Mouse (Mus musculus): Measurements from ENCODE around the gene Pgpep1. TPM values are rescaled to one million over a fixed set of nuclear protein-coding genes. Genes with fewer than 3 reads are reported as not detected.

Pgpep1 gene
- polyA plus RNA-seq, 1 experiment: 129 TPM

DNA sequence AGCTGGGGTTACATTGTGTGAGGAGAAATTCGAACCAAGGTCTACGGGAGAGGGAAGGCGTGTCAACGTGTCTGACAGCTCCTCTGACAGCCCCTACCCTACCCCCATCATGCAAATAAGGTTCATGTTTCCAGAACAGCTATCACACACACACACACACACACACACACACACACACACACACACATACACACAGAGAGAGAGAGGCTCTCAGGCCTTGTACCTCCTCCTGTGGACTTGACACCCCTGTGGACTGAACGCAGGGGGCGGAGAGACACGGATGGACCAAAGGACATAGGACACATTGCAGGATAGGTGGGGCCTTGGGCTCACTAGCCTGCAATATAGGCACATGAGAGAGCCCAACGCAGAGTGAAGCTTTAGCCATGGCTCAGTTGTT lies 23.4 kb downstream of the Pgpep1 start:
- peak overlapping the region; percentile 39; the same call in 1 of the 2 replicates for H3K27ac ChIP-seq (ENCODE audit: insufficient read depth, low read depth, low read length)
- no peak overlapping the region for H3K4me3 ChIP-seq (ENCODE audit: low read depth, low read length)
- H3K4me1 ChIP-seq (ENCODE audit: control insufficient read depth, insufficient read depth, insufficient read length, low read length): peaks cover 26% of the 10 kb centered on the region
- H3K27me3 ChIP-seq (ENCODE audit: control insufficient read depth, insufficient read depth, low read length): no peaks in the 10 kb centered on the region
- 42% methylated on average over 8 of the region's 8 CpGs for WGBS
- no peaks in the 10 kb centered on the region for H3K36me3 ChIP-seq (ENCODE audit: control insufficient read depth, insufficient read depth, low read length)
- TF ChIP-seq CTCF (IDR thresholded peaks at IDR 0.05; ENCODE audit: extremely low read depth, insufficient read length, insufficient replicate concordance, low read depth, low read length): no peak
- TF ChIP-seq POLR2A (IDR thresholded peaks at IDR 0.05; ENCODE audit: low read depth, low read length): no peak

DNA sequence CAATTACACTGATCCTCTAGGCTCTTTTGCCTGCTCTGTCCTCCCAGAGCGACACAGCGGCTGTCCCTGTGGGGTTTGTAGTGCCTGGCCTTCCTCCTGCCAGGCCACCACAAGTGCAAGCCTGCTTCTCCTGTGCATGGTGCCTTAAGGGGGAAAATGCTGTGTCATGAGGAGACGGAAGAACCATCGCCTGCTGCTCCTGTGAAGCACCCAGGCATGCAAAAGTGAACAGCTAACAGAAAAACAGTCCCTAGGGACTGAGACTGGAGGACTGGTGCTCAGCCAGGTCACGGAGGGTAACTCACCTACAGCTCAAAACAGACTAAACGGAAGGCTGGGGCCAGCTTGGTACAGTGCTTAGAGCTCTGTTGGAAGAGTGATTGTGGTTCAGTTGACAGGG lies 24.7 kb downstream of the Pgpep1 start:
- TF ChIP-seq POLR2A (IDR thresholded peaks at IDR 0.05; ENCODE audit: low read depth, low read length) (no peak), CTCF (IDR thresholded peaks at IDR 0.05; ENCODE audit: extremely low read depth, insufficient read length, insufficient replicate concordance, low read depth, low read length) (no peak)
- Histone ChIP-seq H3K4me1 (ENCODE audit: control insufficient read depth, insufficient read depth, insufficient read length, low read length) (peaks cover 39% of the 10 kb centered on the region), H3K27ac (ENCODE audit: insufficient read depth, low read depth, low read length) (no peak overlapping the region), H3K27me3 (ENCODE audit: control insufficient read depth, insufficient read depth, low read length) (no peaks in the 10 kb centered on the region), H3K4me3 (ENCODE audit: low read depth, low read length) (no peak overlapping the region), H3K36me3 (ENCODE audit: control insufficient read depth, insufficient read depth, low read length) (no peaks in the 10 kb centered on the region)
- WGBS: 83% methylated on average over 6 of the region's 6 CpGs

GRCm38 (mm10) chr8:70634066-70634465 lies 26.1 kb downstream of the Pgpep1 start:
- TF ChIP-seq POLR2A (IDR thresholded peaks at IDR 0.05; ENCODE audit: low read depth, low read length): no peak
- no peak for TF ChIP-seq CTCF (IDR thresholded peaks at IDR 0.05; ENCODE audit: extremely low read depth, insufficient read length, insufficient replicate concordance, low read depth, low read length)
- H3K27me3 ChIP-seq (ENCODE audit: control insufficient read depth, insufficient read depth, low read length): no peaks in the 10 kb centered on the region
- no peaks in the 10 kb centered on the region for H3K36me3 ChIP-seq (ENCODE audit: control insufficient read depth, insufficient read depth, low read length)
- no peak overlapping the region for H3K4me3 ChIP-seq (ENCODE audit: low read depth, low read length)
- peaks cover 46% of the 10 kb centered on the region for H3K4me1 ChIP-seq (ENCODE audit: control insufficient read depth, insufficient read depth, insufficient read length, low read length)
- H3K27ac ChIP-seq (ENCODE audit: insufficient read depth, low read depth, low read length): no peak overlapping the region
- WGBS: 36% methylated on average over 6 of the region's 6 CpGs

- WGBS: 84% methylated on average over 6 of the region's 6 CpGs
Measured at GRCm38 (mm10) chr8:70632346-70632892, 27.8 kb downstream of the Pgpep1 start, which contains the start of gene Gdf15. Gene Gdf15, minus strand, starts transcription at chr8:70632456.

GRCm38 (mm10) chr8:70631436-70631835 lies 28.8 kb downstream of the Pgpep1 start:
- H3K4me1 ChIP-seq (ENCODE audit: control insufficient read depth, insufficient read depth, insufficient read length, low read length): peaks cover 33% of the 10 kb centered on the region
- no peaks in the 10 kb centered on the region for H3K36me3 ChIP-seq (ENCODE audit: control insufficient read depth, insufficient read depth, low read length)
- TF ChIP-seq POLR2A (IDR thresholded peaks at IDR 0.05; ENCODE audit: low read depth, low read length) (peak; percentile 62; the same call in 1 of the 2 replicates), CTCF (IDR thresholded peaks at IDR 0.05; ENCODE audit: extremely low read depth, insufficient read length, insufficient replicate concordance, low read depth, low read length) (no peak)
- peak overlapping the region; percentile 60 for H3K4me3 ChIP-seq (ENCODE audit: low read depth, low read length)
- H3K27ac ChIP-seq (ENCODE audit: insufficient read depth, low read depth, low read length): peak overlapping the region; percentile 74
- WGBS: 5% methylated on average over 24 of the region's 24 CpGs
- no peaks in the 10 kb centered on the region for H3K27me3 ChIP-seq (ENCODE audit: control insufficient read depth, insufficient read depth, low read length)

More at GRCm38 (mm10) chr8:70632346-70632892, 27.8 kb downstream of the Pgpep1 start, which contains the start of gene Gdf15:
- Histone ChIP-seq H3K27ac (ENCODE audit: insufficient read depth, low read depth, low read length) (peak within 1 kb of the TSS; percentile 74), H3K4me1 (ENCODE audit: control insufficient read depth, insufficient read depth, insufficient read length, low read length) (peaks cover 40% of the 10 kb centered on the region), H3K36me3 (ENCODE audit: control insufficient read depth, insufficient read depth, low read length) (no peaks in the 10 kb centered on the region), H3K27me3 (ENCODE audit: control insufficient read depth, insufficient read depth, low read length) (no peaks in the 10 kb centered on the region), H3K4me3 (ENCODE audit: low read depth, low read length) (peak within 1 kb of the TSS; percentile 60)
- TF ChIP-seq POLR2A (IDR thresholded peaks at IDR 0.05; ENCODE audit: low read depth, low read length) (no peak), CTCF (IDR thresholded peaks at IDR 0.05; ENCODE audit: extremely low read depth, insufficient read length, insufficient replicate concordance, low read depth, low read length) (no peak)

DNA sequence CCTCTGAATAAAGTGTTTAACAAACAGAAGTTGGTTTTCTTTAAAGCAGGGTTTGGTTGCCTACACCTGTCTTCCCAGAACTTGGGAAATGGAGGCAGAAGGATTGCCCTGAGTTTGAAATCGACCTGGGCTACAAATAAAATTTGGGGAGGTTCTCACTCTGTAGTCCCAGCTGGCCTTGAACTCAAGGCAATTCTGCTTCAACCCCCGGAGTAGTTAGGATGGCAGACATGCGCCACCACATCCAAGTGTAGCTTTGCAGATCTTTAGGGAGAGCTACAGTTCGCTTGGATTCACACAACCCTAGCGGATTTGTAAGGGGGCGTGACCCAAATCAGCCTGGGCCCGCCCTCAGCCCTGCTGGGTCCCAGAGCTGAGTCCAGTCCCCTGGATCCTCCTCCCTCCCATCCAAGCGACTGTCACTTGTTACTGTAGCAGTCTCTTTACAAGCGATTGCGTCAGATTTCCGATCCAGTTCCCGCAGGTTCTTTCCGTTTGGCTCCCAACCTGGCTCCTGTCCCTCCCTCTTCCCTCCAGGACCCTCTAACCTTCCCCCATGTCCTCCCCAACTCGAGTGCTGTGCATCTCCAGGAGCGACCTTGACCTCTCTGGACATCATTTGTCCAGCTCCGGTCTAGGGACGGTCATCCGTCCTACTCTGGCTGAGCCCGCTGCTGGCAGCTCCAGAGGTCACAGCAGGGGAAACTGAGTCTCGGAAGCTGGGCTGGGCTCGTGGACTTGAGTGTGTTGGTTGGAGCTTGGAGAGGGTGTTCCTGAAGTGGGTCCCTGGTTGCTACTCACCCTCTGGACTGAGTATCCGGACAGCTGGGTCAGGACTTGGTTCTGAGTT lies 29.4 kb downstream of the Pgpep1 start:
- Histone ChIP-seq H3K27me3 (ENCODE audit: control insufficient read depth, insufficient read depth, low read length) (no peaks in the 10 kb centered on the region), H3K4me3 (ENCODE audit: low read depth, low read length) (peak overlapping the region; percentile 60), H3K36me3 (ENCODE audit: control insufficient read depth, insufficient read depth, low read length) (no peaks in the 10 kb centered on the region), H3K27ac (ENCODE audit: insufficient read depth, low read depth, low read length) (peak overlapping the region; percentile 74), H3K4me1 (ENCODE audit: control insufficient read depth, insufficient read depth, insufficient read length, low read length) (peaks cover 30% of the 10 kb centered on the region)
- TF ChIP-seq POLR2A (IDR thresholded peaks at IDR 0.05; ENCODE audit: low read depth, low read length) (no peak), CTCF (IDR thresholded peaks at IDR 0.05; ENCODE audit: extremely low read depth, insufficient read length, insufficient replicate concordance, low read depth, low read length) (no peak)
- WGBS: 7% methylated on average over 22 of the region's 22 CpGs
